Mouse (Mus musculus): ENCODE data around the gene Mrgprh. TPM values are rescaled to one million over a fixed set of nuclear protein-coding genes. Genes with fewer than 3 reads are reported as not detected.

Gene Mrgprh
- polyA plus RNA-seq, 1 experiment from 2014 or later: not detected

GRCm38 (mm10) chr17:12905810-12906209 is 30.0 kb downstream of the Mrgprh start:
- Histone ChIP-seq H3K4me3 (ENCODE audit: low read length) (no peak overlapping the region), H3K9me3 (ENCODE audit: control insufficient read depth, low read length) (no peaks in the 10 kb centered on the region), H3K36me3 (ENCODE audit: control insufficient read depth, insufficient read depth, low read length) (0 out of 2 replicates have a peak, but pooled peaks cover 3% of the 10 kb centered on the region), H3K9ac (ENCODE audit: low read depth, low read length) (no peak overlapping the region), H3K27me3 (replicated peaks; ENCODE audit: control insufficient read depth, insufficient read depth, low read length) (no peaks in the 10 kb centered on the region), H3K4me1 (ENCODE audit: control insufficient read depth, insufficient read depth, low read length) (no peaks in the 10 kb centered on the region), H3K27ac (ENCODE audit: low read length) (no peak overlapping the region), H3K4me2 (ENCODE audit: low read depth, low read length) (no peak overlapping the region)
- ATAC-seq: no peak
- WGBS: 92% methylated on average over 4 of the region's 4 CpGs

DNA sequence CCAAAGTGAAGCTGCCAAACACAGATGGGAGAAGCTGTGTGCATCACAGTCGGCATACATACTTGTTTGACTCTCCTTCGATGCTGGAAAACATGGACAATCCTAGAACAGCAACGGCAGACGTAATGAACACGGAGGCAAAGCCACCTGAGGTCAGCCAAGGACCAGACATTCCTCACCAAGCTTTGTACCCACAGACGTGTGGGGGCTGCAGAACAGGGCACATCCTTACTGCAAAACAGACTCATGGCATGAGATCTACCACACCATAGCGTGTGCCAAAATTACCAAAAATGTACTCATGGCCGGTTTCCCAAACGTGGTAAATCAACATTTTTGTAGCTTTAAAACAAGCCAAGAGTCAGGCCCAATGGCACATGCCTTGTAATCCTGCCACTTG is 30.6 kb downstream of the Mrgprh start:
- H3K9me3 ChIP-seq (ENCODE audit: control insufficient read depth, low read length): no peaks in the 10 kb centered on the region
- H3K4me2 ChIP-seq (ENCODE audit: low read depth, low read length): no peak overlapping the region
- no peak for ATAC-seq
- no peaks in the 10 kb centered on the region for H3K4me1 ChIP-seq (ENCODE audit: control insufficient read depth, insufficient read depth, low read length)
- no peaks in the 10 kb centered on the region for H3K27me3 ChIP-seq (replicated peaks; ENCODE audit: control insufficient read depth, insufficient read depth, low read length)
- 0 out of 2 replicates have a peak, but pooled peaks cover 3% of the 10 kb centered on the region for H3K36me3 ChIP-seq (ENCODE audit: control insufficient read depth, insufficient read depth, low read length)
- H3K9ac ChIP-seq (ENCODE audit: low read depth, low read length): no peak overlapping the region
- 81% methylated on average over 9 of the region's 9 CpGs for WGBS
- H3K4me3 ChIP-seq (ENCODE audit: low read length): no peak overlapping the region
- no peak overlapping the region for H3K27ac ChIP-seq (ENCODE audit: low read length)

DNA sequence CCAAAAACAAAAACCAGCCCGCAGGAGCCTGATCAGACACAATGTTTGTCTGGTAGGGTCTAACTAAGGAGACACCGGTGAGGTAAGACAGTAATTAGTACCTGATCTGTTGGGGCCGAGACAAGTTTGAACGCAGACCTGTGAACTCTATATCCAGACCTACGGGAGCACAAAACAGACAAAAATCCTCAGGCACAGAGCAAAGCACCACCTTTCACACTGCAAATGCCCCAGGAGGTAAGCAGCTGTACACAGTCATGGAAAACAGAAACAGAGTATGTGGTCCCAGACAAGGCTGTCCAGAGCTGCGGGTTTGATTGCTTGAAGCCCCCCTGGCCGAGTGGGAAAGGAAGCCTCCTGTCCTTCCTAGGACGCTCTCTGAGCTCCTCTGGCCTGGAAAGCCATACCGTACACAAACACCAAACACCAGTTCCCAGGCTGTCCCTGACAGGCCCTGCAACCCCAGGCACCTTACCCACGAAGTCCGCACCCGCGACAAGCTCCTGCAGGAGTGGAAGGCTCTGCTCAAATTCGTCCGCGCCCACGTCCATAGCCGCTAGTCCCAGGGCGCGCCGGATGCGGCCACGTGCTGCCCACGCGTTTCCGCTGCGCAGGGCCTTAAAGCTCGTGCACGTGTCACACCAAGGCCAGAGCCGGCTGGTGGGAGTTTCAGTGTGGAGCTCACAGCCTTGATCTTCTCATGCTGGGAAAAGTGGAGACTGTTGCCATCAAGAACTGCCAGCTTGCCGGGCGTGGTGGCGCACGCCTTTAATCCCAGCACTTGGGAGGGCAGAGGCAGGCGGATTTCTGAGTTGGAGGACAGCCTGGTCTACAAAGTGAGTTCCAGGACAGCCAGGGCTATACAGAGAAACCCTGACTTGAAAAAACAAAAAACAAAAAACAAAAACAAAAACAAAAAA is 33.8 kb downstream of the Mrgprh start, which contains the start of gene Pnldc1:
Pnldc1 (minus strand) TSS at position 870 of the 920 bp plus-strand sequence.
- Histone ChIP-seq H3K4me3 (ENCODE audit: low read length) (no peak within 1 kb of the TSS), H3K27me3 (replicated peaks; ENCODE audit: control insufficient read depth, insufficient read depth, low read length) (no peaks in the 10 kb centered on the region), H3K9me3 (ENCODE audit: control insufficient read depth, low read length) (no peaks in the 10 kb centered on the region), H3K36me3 (ENCODE audit: control insufficient read depth, insufficient read depth, low read length) (peaks cover 7% of the 10 kb centered on the region; the same call in 1 of the 2 replicates), H3K4me2 (ENCODE audit: low read depth, low read length) (no peak within 1 kb of the TSS), H3K27ac (ENCODE audit: low read length) (no peak within 1 kb of the TSS), H3K9ac (ENCODE audit: low read depth, low read length) (no peak within 1 kb of the TSS), H3K4me1 (ENCODE audit: control insufficient read depth, insufficient read depth, low read length) (no peaks in the 10 kb centered on the region)
- 79% methylated on average over 35 of the region's 35 CpGs for WGBS
- no peak for ATAC-seq

GRCm38 (mm10) chr17:12910391-12910790 is 34.6 kb downstream of the Mrgprh start:
- H3K27ac ChIP-seq (ENCODE audit: low read length): no peak overlapping the region
- no peak overlapping the region for H3K4me3 ChIP-seq (ENCODE audit: low read length)
- peaks cover 3% of the 10 kb centered on the region; the same call in 1 of the 2 replicates for H3K4me1 ChIP-seq (ENCODE audit: control insufficient read depth, insufficient read depth, low read length)
- ATAC-seq: no peak
- no peaks in the 10 kb centered on the region for H3K9me3 ChIP-seq (ENCODE audit: control insufficient read depth, low read length)
- no peaks in the 10 kb centered on the region for H3K27me3 ChIP-seq (replicated peaks; ENCODE audit: control insufficient read depth, insufficient read depth, low read length)
- no peak overlapping the region for H3K4me2 ChIP-seq (ENCODE audit: low read depth, low read length)
- 87% methylated on average over 8 of the region's 8 CpGs for WGBS
- H3K36me3 ChIP-seq (ENCODE audit: control insufficient read depth, insufficient read depth, low read length): peaks cover 5% of the 10 kb centered on the region; the same call in 1 of the 2 replicates
- H3K9ac ChIP-seq (ENCODE audit: low read depth, low read length): no peak overlapping the region

DNA sequence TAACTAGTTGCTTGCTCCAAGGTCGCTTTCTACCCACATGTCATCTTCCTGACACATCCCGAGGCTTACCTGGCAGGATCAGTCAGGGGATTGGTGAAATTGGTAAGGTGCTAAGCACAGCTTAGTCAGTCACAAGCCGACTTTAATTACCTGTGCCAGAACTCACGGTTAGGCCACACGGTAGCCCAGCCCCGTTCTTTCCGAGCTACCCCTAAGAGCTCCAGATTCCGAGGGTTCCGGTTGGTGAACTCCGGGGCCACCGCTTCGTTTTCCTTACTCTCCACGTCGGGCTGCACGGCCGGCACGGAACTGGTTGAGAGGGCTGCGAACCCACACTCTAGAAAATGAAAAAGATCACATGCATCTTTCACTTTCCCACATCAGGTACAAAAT is 39.6 kb downstream of the Mrgprh start, which contains the start of gene Tcp1:
Tcp1 (plus strand) TSS at position 214 of the 393 bp plus-strand sequence.
- 1% methylated on average over 18 of the region's 18 CpGs for WGBS
- peak within 1 kb of the TSS; percentile 98 for H3K9ac ChIP-seq (ENCODE audit: low read depth, low read length)
- peaks cover 3% of the 10 kb centered on the region; the same call in 1 of the 2 replicates for H3K4me1 ChIP-seq (ENCODE audit: control insufficient read depth, insufficient read depth, low read length)
- peak within 1 kb of the TSS; percentile 91 for H3K27ac ChIP-seq (ENCODE audit: low read length)
- no peaks in the 10 kb centered on the region for H3K27me3 ChIP-seq (replicated peaks; ENCODE audit: control insufficient read depth, insufficient read depth, low read length)
- peaks cover 5% of the 10 kb centered on the region; the same call in 1 of the 2 replicates for H3K36me3 ChIP-seq (ENCODE audit: control insufficient read depth, insufficient read depth, low read length)
- peak; percentile 17 for ATAC-seq
- H3K9me3 ChIP-seq (ENCODE audit: control insufficient read depth, low read length): no peaks in the 10 kb centered on the region
- H3K4me3 ChIP-seq (ENCODE audit: low read length): peak within 1 kb of the TSS; percentile 95
- H3K4me2 ChIP-seq (ENCODE audit: low read depth, low read length): peak within 1 kb of the TSS; percentile 78

DNA sequence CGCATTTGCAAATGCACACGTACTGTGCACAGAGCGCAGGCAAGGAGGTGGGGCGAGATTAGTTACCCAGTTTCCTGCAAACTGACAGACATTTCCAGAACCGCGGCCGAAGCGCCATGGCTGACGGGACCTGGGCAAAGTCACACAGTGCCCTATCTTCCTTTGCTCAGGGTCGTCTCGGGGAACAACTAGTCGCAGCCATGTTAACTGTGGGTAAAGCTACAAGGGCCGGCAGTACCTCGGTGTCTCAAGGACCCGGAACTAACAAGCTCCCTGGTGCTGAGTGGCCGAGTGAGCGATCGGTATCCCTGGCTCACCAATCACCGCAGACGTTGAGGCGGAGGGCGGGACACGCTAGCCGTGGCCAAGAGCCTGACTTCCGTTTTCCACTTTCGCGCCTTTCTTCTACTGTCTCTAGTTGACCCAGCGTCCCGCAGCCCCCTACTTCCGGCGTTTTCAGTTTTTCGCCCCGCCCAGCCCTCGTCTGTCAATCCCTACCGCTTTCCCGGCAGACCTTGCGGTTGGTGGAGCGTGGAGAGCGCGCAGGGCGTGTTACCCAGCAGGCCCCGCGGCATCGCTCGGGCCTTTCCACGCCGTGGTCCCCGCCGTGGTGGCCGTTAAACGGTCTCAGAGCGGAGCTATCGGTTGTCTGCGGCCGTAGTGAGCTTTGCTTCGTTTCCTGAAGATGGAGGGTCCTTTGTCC is 40.2 kb downstream of the Mrgprh start, which contains the start of gene Mrpl18:
Mrpl18 (minus strand) TSS at position 465 of the 703 bp plus-strand sequence.
- Histone ChIP-seq H3K27me3 (replicated peaks; ENCODE audit: control insufficient read depth, insufficient read depth, low read length) (no peaks in the 10 kb centered on the region), H3K36me3 (ENCODE audit: control insufficient read depth, insufficient read depth, low read length) (peaks cover 5% of the 10 kb centered on the region; the same call in 1 of the 2 replicates), H3K4me3 (ENCODE audit: low read length) (peak within 1 kb of the TSS; percentile 95), H3K4me2 (ENCODE audit: low read depth, low read length) (peak within 1 kb of the TSS; percentile 78), H3K4me1 (ENCODE audit: control insufficient read depth, insufficient read depth, low read length) (peaks cover 3% of the 10 kb centered on the region; the same call in 1 of the 2 replicates), H3K9me3 (ENCODE audit: control insufficient read depth, low read length) (no peaks in the 10 kb centered on the region), H3K27ac (ENCODE audit: low read length) (peak within 1 kb of the TSS; percentile 91), H3K9ac (ENCODE audit: low read depth, low read length) (peak within 1 kb of the TSS; percentile 98)
- under 1% methylated on average over 56 of the region's 56 CpGs for WGBS
- peak; percentile 100 for ATAC-seq

- peaks cover 7% of the 10 kb centered on the region; the same call in 1 of the 2 replicates for H3K36me3 ChIP-seq (ENCODE audit: control insufficient read depth, insufficient read depth, low read length)
- peak overlapping the region; percentile 98 for H3K9ac ChIP-seq (ENCODE audit: low read depth, low read length)
- H3K9me3 ChIP-seq (ENCODE audit: control insufficient read depth, low read length): no peaks in the 10 kb centered on the region
- no peaks in the 10 kb centered on the region for H3K27me3 ChIP-seq (replicated peaks; ENCODE audit: control insufficient read depth, insufficient read depth, low read length)
- ATAC-seq: peak; percentile 60
- H3K4me1 ChIP-seq (ENCODE audit: control insufficient read depth, insufficient read depth, low read length): peaks cover 3% of the 10 kb centered on the region; the same call in 1 of the 2 replicates
- H3K27ac ChIP-seq (ENCODE audit: low read length): peak overlapping the region; percentile 91
- peak overlapping the region; percentile 95 for H3K4me3 ChIP-seq (ENCODE audit: low read length)
- under 1% methylated on average over 40 of the region's 40 CpGs for WGBS
- peak overlapping the region; percentile 56 for H3K4me2 ChIP-seq (ENCODE audit: low read depth, low read length)
Measured at GRCm38 (mm10) chr17:12916588-12917380, 41.0 kb downstream of the Mrgprh start.

- 87% methylated on average over 1 of the region's 1 CpGs for WGBS
- no peak overlapping the region for H3K4me3 ChIP-seq (ENCODE audit: low read length)
- peaks cover 21% of the 10 kb centered on the region for H3K36me3 ChIP-seq (ENCODE audit: control insufficient read depth, insufficient read depth, low read length)
- H3K4me1 ChIP-seq (ENCODE audit: control insufficient read depth, insufficient read depth, low read length): no peaks in the 10 kb centered on the region
- no peaks in the 10 kb centered on the region for H3K27me3 ChIP-seq (replicated peaks; ENCODE audit: control insufficient read depth, insufficient read depth, low read length)
- ATAC-seq: no peak
- no peaks in the 10 kb centered on the region for H3K9me3 ChIP-seq (ENCODE audit: control insufficient read depth, low read length)
- no peak overlapping the region for H3K4me2 ChIP-seq (ENCODE audit: low read depth, low read length)
- H3K27ac ChIP-seq (ENCODE audit: low read length): no peak overlapping the region
- no peak overlapping the region for H3K9ac ChIP-seq (ENCODE audit: low read depth, low read length)
Measured at GRCm38 (mm10) chr17:12921073-12921472, 45.2 kb downstream of the Mrgprh start.

Data from intestine, embryonic 16.5 days (tissue).